Mouse (Mus musculus) CH12.LX (cell line): ENCODE results near the gene 6430548M08Rik. TPM values are rescaled to one million over a fixed set of nuclear protein-coding genes. Genes with fewer than 3 reads are reported as not detected.
A peak's percentile ranks its signal among the peaks of the same experiment; 100 is the strongest.

ENCODE experiments used
- DNase-seq: peaks from one replicate; pipeline ENCODE4 v3.0.0-alpha.2; 2013; ENCODE audit errors: extremely low read depth
- H3K27ac ChIP-seq: 2 replicates; pipeline ENCODE4 v1.5.1; 2012; ENCODE audit warnings: low read depth, mild to moderate bottlenecking, control low read depth, moderate library complexity; ENCODE audit not compliant: insufficient read depth
- H3K27me3 ChIP-seq: replicated peaks from 2 replicates; pipeline ENCODE3; 2012; ENCODE audit warnings: inconsistent platforms
- H3K36me3 ChIP-seq, 2 experiments: replicated peaks in 1 of 2; 2 replicates each; pipeline versions ENCODE3 to v1.6.1; 2012; ENCODE audit warnings: inconsistent platforms in 1 of 2, low read length in 1 of 2, mild to moderate bottlenecking in 1 of 2, mixed read lengths in 1 of 2, moderate library complexity in 1 of 2; ENCODE audit not compliant: control insufficient read depth in 1 of 2, insufficient read depth in 1 of 2
- H3K4me1 ChIP-seq, 2 experiments: 2 replicates each; pipeline ENCODE4 v1.6.1; 2012; ENCODE audit warnings: inconsistent platforms in 1 of 2, moderate library complexity in 1 of 2; ENCODE audit not compliant: insufficient read depth in 2 of 2, control insufficient read depth in 1 of 2
- H3K4me2 ChIP-seq: 2 replicates; pipeline ENCODE4 v1.6.1; 2012; ENCODE audit warnings: low read depth, mild to moderate bottlenecking, control low read depth; ENCODE audit not compliant: poor library complexity, insufficient read depth, severe bottlenecking
- H3K4me3 ChIP-seq, 3 experiments: fragments of 150-350 bp in 1 of 3; sonication (generic) in 1 of 3; replicated peaks in 1 of 3; 2 replicates each; pipeline versions ENCODE3 to v1.5.1; 2011 to 2012; ENCODE audit warnings: low read depth in 2 of 3, low read length in 2 of 3, mild to moderate bottlenecking in 2 of 3, moderate library complexity in 2 of 3, control low read depth in 1 of 3, improper control_type of control experiment in 1 of 3, inconsistent platforms in 1 of 3, mixed read lengths in 1 of 3; ENCODE audit not compliant: poor library complexity in 1 of 3
- H3K79me2 ChIP-seq: replicated peaks from 2 replicates; pipeline ENCODE4 v1.6.1; 2012; ENCODE audit warnings: mild to moderate bottlenecking, moderate library complexity; ENCODE audit not compliant: control insufficient read depth, poor library complexity, insufficient read depth, severe bottlenecking; ENCODE audit errors: extremely low read depth
- H3K9ac ChIP-seq: 2 replicates; pipeline ENCODE4 v1.6.1; 2012; ENCODE audit warnings: low read depth, mild to moderate bottlenecking, control low read depth, moderate library complexity; ENCODE audit not compliant: insufficient read depth
- H3K9me3 ChIP-seq: replicated peaks from 2 replicates; pipeline ENCODE3; 2012; ENCODE audit warnings: low read length, inconsistent platforms, mixed read lengths
- CHD2 ChIP-seq: IDR thresholded peaks from 2 replicates; pipeline ENCODE4 v1.6.1; 2011; ENCODE audit warnings: low read length, improper control_type of control experiment
- EP300 ChIP-seq: IDR thresholded peaks from 2 replicates; pipeline ENCODE4 v1.6.1; 2011; ENCODE audit warnings: low read length, improper control_type of control experiment
- MYC ChIP-seq: IDR thresholded peaks from 2 replicates; pipeline ENCODE4 v1.6.1; 2011; ENCODE audit warnings: low read depth, mild to moderate bottlenecking, improper control_type of control experiment, low read length
- POLR2A ChIP-seq: IDR thresholded peaks from 2 replicates; pipeline ENCODE4 v1.6.1; 2011; ENCODE audit warnings: low read depth, mild to moderate bottlenecking, improper control_type of control experiment, low read length
- POLR2AphosphoS2 ChIP-seq: IDR thresholded peaks from 2 replicates; pipeline ENCODE4 v1.6.1; 2011; ENCODE audit warnings: low read depth, low read length, improper control_type of control experiment
- RAD21 ChIP-seq: IDR thresholded peaks from 2 replicates; pipeline ENCODE4 v1.6.1; 2011; ENCODE audit warnings: low read depth, mild to moderate bottlenecking, low read length, improper control_type of control experiment, moderate library complexity
- RCOR1 ChIP-seq: conservative IDR thresholded peaks from 2 replicates; pipeline ENCODE4 v1.6.1; 2012; ENCODE audit warnings: low read depth, mild to moderate bottlenecking, inconsistent platforms, low read length, improper control_type of control experiment
- SIN3A ChIP-seq: IDR thresholded peaks from 2 replicates; pipeline ENCODE4 v1.6.1; 2012; ENCODE audit warnings: low read length, improper control_type of control experiment, inconsistent platforms
- TBP ChIP-seq: conservative IDR thresholded peaks from 2 replicates; pipeline ENCODE4 v1.6.1; 2011; ENCODE audit warnings: low read depth, low read length, improper control_type of control experiment
- ZKSCAN1 ChIP-seq: IDR thresholded peaks from 2 replicates; pipeline ENCODE4 v1.6.1; 2012; ENCODE audit warnings: low read depth, inconsistent platforms, low read length, improper control_type of control experiment, borderline replicate concordance
- ZMIZ1 ChIP-seq: IDR thresholded peaks from 2 replicates; pipeline ENCODE4 v1.6.1; 2012; ENCODE audit warnings: low read depth, mild to moderate bottlenecking, inconsistent platforms, low read length, improper control_type of control experiment
- dilution Hi-C: fragments of 300-500 bp; cut with MboI; formaldehyde crosslinking; loops from 2 replicates; pipeline ENCODE4 v1.14.3; 2020; ENCODE audit warnings: low sequenced_read_pairs; ENCODE audit not compliant: extremely low pct_unique_long_range_greater_than_20kb, extremely low pct_ligation_motif_present
- in situ Hi-C: fragments of 300-500 bp; cut with MboI; formaldehyde crosslinking; loops from 3 replicates; pipeline ENCODE4 v1.14.3; 2019; ENCODE audit warnings: low sequenced_read_pairs, low pct_ligation_motif_present, low pct_unique_long_range_greater_than_20kb, mixed read lengths
- polyA plus RNA-seq: library from polyadenylated mRNA; unstranded; fragments of >175 nt; gene quantifications from 2 replicates; pipeline ENCODE4 v1.2.1, GENCODE M21; 2012; ENCODE audit warnings: low read depth; ENCODE audit not compliant: insufficient read length
- total RNA-seq, 2 experiments: library from RNA; depleted of rRNA; stranded (reverse); fragments of 300-350 nt in 1 of 2; fragments of >200 nt in 1 of 2; gene quantifications; 2 replicates each; pipeline ENCODE4 v1.2.3; 2012 to 2014

Gene 6430548M08Rik
- total and polyA plus RNA-seq, 3 experiments: 0.13 TPM; not detected in 2

GRCm38 (mm10) chr8:120096486-120096885 lies 17.5 kb upstream of the 6430548M08Rik start:
- H3K4me3 ChIP-seq: no peak overlapping the region
- dilution Hi-C loops: no loop called here
- peaks cover 15 to 62% of the 10 kb centered on the region in 2 experiments for H3K36me3 ChIP-seq
- in situ Hi-C loops: no loop called here
- TF ChIP-seq POLR2A (no peak), CHD2 (no peak), ZMIZ1 (no peak), TBP (no peak), RAD21 (no peak), MYC (no peak), SIN3A (no peak), ZKSCAN1 (no peak), RCOR1 (no peak)
- TF ChIP-seq, all 38 proteins: peak for 0
- no peaks in the 10 kb centered on the region for H3K27me3 ChIP-seq
- peaks cover 6% of the 10 kb centered on the region; the same call in 1 of the 2 replicates for H3K79me2 ChIP-seq
- H3K27ac ChIP-seq: no peak overlapping the region
- no peak overlapping the region for H3K4me2 ChIP-seq
- no peak for DNase-seq
- no peaks in the 10 kb centered on the region for H3K9me3 ChIP-seq
- peaks cover 0 to 17% of the 10 kb centered on the region in 2 experiments; a peak in 2 of 4 replicates for H3K4me1 ChIP-seq
- H3K9ac ChIP-seq: no peak overlapping the region

- H3K9ac ChIP-seq: peak overlapping the region; percentile 71
- peaks cover 3 to 45% of the 10 kb centered on the region in 2 experiments for H3K36me3 ChIP-seq
- peaks cover 22% of the 10 kb centered on the region; the same call in 1 of the 2 replicates for H3K79me2 ChIP-seq
- H3K9me3 ChIP-seq: no peaks in the 10 kb centered on the region
- H3K27ac ChIP-seq: no peak overlapping the region
- H3K4me1 ChIP-seq: peaks cover 5 to 32% of the 10 kb centered on the region in 2 experiments
- no peak for DNase-seq
- dilution Hi-C loops: no loop called here
- peak overlapping the region; percentile 76 for H3K4me2 ChIP-seq
- H3K27me3 ChIP-seq: no peaks in the 10 kb centered on the region
- TF ChIP-seq EP300 (no peak), ZKSCAN1 (no peak), POLR2A (no peak), CHD2 (no peak), POLR2AphosphoS2 (no peak)
- in situ Hi-C loops: no loop called here
- peak overlapping the region; percentile 78 to 87 (median 82) for H3K4me3 ChIP-seq
Measured at GRCm38 (mm10) chr8:120100388-120101067, 13.4 kb upstream of the 6430548M08Rik start.
